Mouse (Mus musculus): ENCODE results near the gene Aggf1. TPM values are rescaled to one million over a fixed set of nuclear protein-coding genes. Genes with fewer than 3 reads are reported as not detected.

Gene Aggf1
- polyA plus RNA-seq, 1 experiment from 2014 or later = 41.8 TPM

DNA sequence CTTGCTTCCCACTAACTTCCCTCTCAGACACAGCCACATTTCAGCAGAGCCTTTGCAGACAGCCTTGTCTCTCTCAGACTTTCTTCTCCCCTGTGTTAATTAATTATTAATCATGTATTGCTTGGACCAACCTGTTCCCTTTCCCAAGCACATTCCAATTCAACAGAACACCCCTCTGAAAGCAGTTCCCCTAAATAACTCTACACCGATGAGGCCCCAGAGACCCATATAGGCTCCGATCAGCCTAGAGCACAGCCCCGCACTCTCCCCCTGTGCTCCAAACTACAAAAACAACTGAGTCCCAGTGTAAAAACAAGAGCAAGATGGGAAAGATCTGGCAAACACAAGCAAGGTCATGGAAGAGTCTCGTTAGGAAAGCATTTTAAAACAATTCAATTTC lies 68.6 kb downstream of the Aggf1 start:
- H3K9me3 ChIP-seq = no peaks in the 10 kb centered on the region
- H3K4me3 ChIP-seq = no peak overlapping the region
- no peaks in the 10 kb centered on the region for H3K27me3 ChIP-seq (replicated peaks)
- H3K27ac ChIP-seq = no peak overlapping the region
- H3K4me1 ChIP-seq = no peaks in the 10 kb centered on the region
- no peak overlapping the region for H3K4me2 ChIP-seq
- no peak for ATAC-seq (replicated peaks)
- no peak overlapping the region for H3K9ac ChIP-seq
- H3K36me3 ChIP-seq (replicated peaks) = no peaks in the 10 kb centered on the region
- 76% methylated on average over 4 of the region's 4 CpGs for WGBS

Other genes with a start within 250 kb of the Aggf1 start
- gene Pde8b, start 125.0 kb downstream of the Aggf1 start, polyA plus RNA-seq (2015; fragmentation: Nextera tagmentation; extraction: Ambion mirVana) = 6.9 and 7.0 TPM in 2 replicates
- 38.5 and 38.9 TPM in 2 replicates for gene Zbed3, start 51.7 kb downstream of the Aggf1 start, polyA plus RNA-seq (2015; fragmentation: Nextera tagmentation; extraction: Ambion mirVana)
- 2.7 and 3.4 TPM in 2 replicates for gene Crhbp, start 69.6 kb upstream of the Aggf1 start, polyA plus RNA-seq (2015; fragmentation: Nextera tagmentation; extraction: Ambion mirVana)
- gene S100z, start 103.4 kb upstream of the Aggf1 start, polyA plus RNA-seq (2015; fragmentation: Nextera tagmentation; extraction: Ambion mirVana) = not detected in 2 replicates
- gene F2rl1, start 149.9 kb upstream of the Aggf1 start, polyA plus RNA-seq (2015; fragmentation: Nextera tagmentation; extraction: Ambion mirVana) = 0.14 and 0.15 TPM in 2 replicates
- 59.5 and 60.9 TPM in 2 replicates for gene F2r, start 243.1 kb upstream of the Aggf1 start, polyA plus RNA-seq (2015; fragmentation: Nextera tagmentation; extraction: Ambion mirVana)

Measured in midbrain, embryonic 15.5 days (tissue).